Mouse (Mus musculus) ES-Bruce4 (cell line): ENCODE results near the gene Prkn.

ENCODE experiments used
- CTCF ChIP-seq: IDR thresholded peaks from one replicate; pipeline ENCODE4 v1.8.1; 2011; ENCODE audit warnings: low read depth, low read length
- EP300 ChIP-seq: IDR thresholded peaks from 2 replicates; pipeline ENCODE4 v1.6.1; 2011; ENCODE audit warnings: low read depth, low read length; ENCODE audit not compliant: insufficient read depth
- POLR2A ChIP-seq: IDR thresholded peaks from one replicate; pipeline ENCODE4 v1.8.1; 2011; ENCODE audit warnings: low read length; ENCODE audit not compliant: insufficient read depth

GRCm38 (mm10) chr17:11913620-11914019, 1073.4 kb downstream of the Prkn start:
- no peak for TF ChIP-seq CTCF
- TF ChIP-seq POLR2A = no peak
- no peak for TF ChIP-seq EP300
